Mouse (Mus musculus): ENCODE data around the gene Grm1. TPM values are rescaled to one million over a fixed set of nuclear protein-coding genes. Genes with fewer than 3 reads are reported as not detected.

The Grm1 gene
- polyA plus RNA-seq, 1 experiment from 2014 or later: 0.04 TPM

GRCm38 (mm10) chr10:10787906-10788416, 294.2 kb downstream of the Grm1 start:
- 77% methylated on average over 5 of the region's 6 CpGs for WGBS
- no peaks in the 10 kb centered on the region for H3K4me1 ChIP-seq (ENCODE audit: control insufficient read depth, insufficient read depth, low read length)
- DNase-seq (ENCODE audit: low spot score) (no peak), ATAC-seq (ENCODE audit: low read depth) (no peak)
- H3K27ac ChIP-seq (replicated peaks; ENCODE audit: low read depth, low read length): no peak overlapping the region
- H3K9me3 ChIP-seq (ENCODE audit: control insufficient read depth, low read length): no peaks in the 10 kb centered on the region
- H3K27me3 ChIP-seq (replicated peaks; ENCODE audit: control insufficient read depth, insufficient read depth, low read length): no peaks in the 10 kb centered on the region
- H3K36me3 ChIP-seq (ENCODE audit: control insufficient read depth, insufficient read depth, low read length): no peaks in the 10 kb centered on the region
- H3K4me3 ChIP-seq (ENCODE audit: low read depth, low read length): no peak overlapping the region
- no peak overlapping the region for H3K9ac ChIP-seq (ENCODE audit: low read depth, low read length)
- no peak overlapping the region for H3K4me2 ChIP-seq (ENCODE audit: low read depth, low read length)

GRCm38 (mm10) chr10:10785122-10785521, 297.0 kb downstream of the Grm1 start:
- H3K4me3 ChIP-seq (ENCODE audit: low read depth, low read length): no peak overlapping the region
- no peaks in the 10 kb centered on the region for H3K4me1 ChIP-seq (ENCODE audit: control insufficient read depth, insufficient read depth, low read length)
- H3K36me3 ChIP-seq (ENCODE audit: control insufficient read depth, insufficient read depth, low read length): no peaks in the 10 kb centered on the region
- no peak overlapping the region for H3K27ac ChIP-seq (replicated peaks; ENCODE audit: low read depth, low read length)
- ATAC-seq (ENCODE audit: low read depth): no peak; the same call in 1 of the 2 replicates
- 68% methylated on average over 3 of the region's 3 CpGs for WGBS
- H3K9ac ChIP-seq (ENCODE audit: low read depth, low read length): no peak overlapping the region
- no peaks in the 10 kb centered on the region for H3K27me3 ChIP-seq (replicated peaks; ENCODE audit: control insufficient read depth, insufficient read depth, low read length)
- H3K9me3 ChIP-seq (ENCODE audit: control insufficient read depth, low read length): no peaks in the 10 kb centered on the region
- peak; percentile 20 for DNase-seq (ENCODE audit: low spot score)
- no peak overlapping the region for H3K4me2 ChIP-seq (ENCODE audit: low read depth, low read length)

- WGBS: 77% methylated on average over 1 of the region's 1 CpGs
- no peaks in the 10 kb centered on the region for H3K4me1 ChIP-seq (ENCODE audit: control insufficient read depth, insufficient read depth, low read length)
- H3K9ac ChIP-seq (ENCODE audit: low read depth, low read length): no peak overlapping the region
- H3K9me3 ChIP-seq (ENCODE audit: control insufficient read depth, low read length): no peaks in the 10 kb centered on the region
- no peak overlapping the region for H3K4me3 ChIP-seq (ENCODE audit: low read depth, low read length)
- DNase-seq (ENCODE audit: low spot score) (no peak), ATAC-seq (ENCODE audit: low read depth) (no peak)
- H3K36me3 ChIP-seq (ENCODE audit: control insufficient read depth, insufficient read depth, low read length): no peaks in the 10 kb centered on the region
- no peak overlapping the region for H3K4me2 ChIP-seq (ENCODE audit: low read depth, low read length)
- no peak overlapping the region for H3K27ac ChIP-seq (replicated peaks; ENCODE audit: low read depth, low read length)
- no peaks in the 10 kb centered on the region for H3K27me3 ChIP-seq (replicated peaks; ENCODE audit: control insufficient read depth, insufficient read depth, low read length)
Observed at GRCm38 (mm10) chr10:10774827-10775226, 307.3 kb downstream of the Grm1 start.

GRCm38 (mm10) chr10:10763015-10763414, 319.1 kb downstream of the Grm1 start:
- WGBS: 64% methylated on average over 4 of the region's 4 CpGs
- no peak overlapping the region for H3K27ac ChIP-seq (replicated peaks; ENCODE audit: low read depth, low read length)

GRCm38 (mm10) chr10:10761274-10761673, 320.9 kb downstream of the Grm1 start:
- Histone ChIP-seq H3K27ac (replicated peaks; ENCODE audit: low read depth, low read length) (no peak overlapping the region), H3K9me3 (ENCODE audit: control insufficient read depth, low read length) (no peaks in the 10 kb centered on the region), H3K9ac (ENCODE audit: low read depth, low read length) (no peak overlapping the region), H3K4me1 (ENCODE audit: control insufficient read depth, insufficient read depth, low read length) (no peaks in the 10 kb centered on the region), H3K36me3 (ENCODE audit: control insufficient read depth, insufficient read depth, low read length) (no peaks in the 10 kb centered on the region), H3K4me2 (ENCODE audit: low read depth, low read length) (no peak overlapping the region), H3K4me3 (ENCODE audit: low read depth, low read length) (no peak overlapping the region), H3K27me3 (replicated peaks; ENCODE audit: control insufficient read depth, insufficient read depth, low read length) (no peaks in the 10 kb centered on the region)
- ATAC-seq (ENCODE audit: low read depth) (no peak), DNase-seq (ENCODE audit: low spot score) (peak; percentile 68)
- WGBS: 35% methylated on average over 1 of the region's 1 CpGs

More at GRCm38 (mm10) chr10:10763015-10763414, 319.1 kb downstream of the Grm1 start:
- no peak for ATAC-seq (ENCODE audit: low read depth)
- Histone ChIP-seq H3K9ac (ENCODE audit: low read depth, low read length) (no peak overlapping the region), H3K4me1 (ENCODE audit: control insufficient read depth, insufficient read depth, low read length) (no peaks in the 10 kb centered on the region), H3K27me3 (replicated peaks; ENCODE audit: control insufficient read depth, insufficient read depth, low read length) (no peaks in the 10 kb centered on the region), H3K9me3 (ENCODE audit: control insufficient read depth, low read length) (no peaks in the 10 kb centered on the region), H3K4me2 (ENCODE audit: low read depth, low read length) (no peak overlapping the region), H3K4me3 (ENCODE audit: low read depth, low read length) (no peak overlapping the region), H3K36me3 (ENCODE audit: control insufficient read depth, insufficient read depth, low read length) (no peaks in the 10 kb centered on the region)
- DNase-seq (ENCODE audit: low spot score): peak; percentile 59

- Histone ChIP-seq H3K9ac (ENCODE audit: low read depth, low read length) (no peak overlapping the region), H3K9me3 (ENCODE audit: control insufficient read depth, low read length) (no peaks in the 10 kb centered on the region), H3K4me1 (ENCODE audit: control insufficient read depth, insufficient read depth, low read length) (no peaks in the 10 kb centered on the region), H3K27ac (replicated peaks; ENCODE audit: low read depth, low read length) (no peak overlapping the region), H3K4me2 (ENCODE audit: low read depth, low read length) (no peak overlapping the region), H3K36me3 (ENCODE audit: control insufficient read depth, insufficient read depth, low read length) (no peaks in the 10 kb centered on the region), H3K4me3 (ENCODE audit: low read depth, low read length) (no peak overlapping the region), H3K27me3 (replicated peaks; ENCODE audit: control insufficient read depth, insufficient read depth, low read length) (no peaks in the 10 kb centered on the region)
- DNase-seq (ENCODE audit: low spot score): peak; percentile 4
- 67% methylated on average over 2 of the region's 2 CpGs for WGBS
- no peak for ATAC-seq (ENCODE audit: low read depth)
Observed at GRCm38 (mm10) chr10:10760801-10761200, 321.4 kb downstream of the Grm1 start.

- 64% methylated on average over 1 of the region's 1 CpGs for whole genome bisulfite sequencing
- no peaks in the 10 kb centered on the region for H3K4me1 ChIP-seq (ENCODE audit: control insufficient read depth, insufficient read depth, low read length)
Observed at GRCm38 (mm10) chr10:10751033-10751432, 331.1 kb downstream of the Grm1 start.

GRCm38 (mm10) chr10:10744097-10744496, 338.1 kb downstream of the Grm1 start:
- ATAC-seq (ENCODE audit: low read depth) (no peak), DNase-seq (ENCODE audit: low spot score) (no peak)
- H3K36me3 ChIP-seq (ENCODE audit: control insufficient read depth, insufficient read depth, low read length): no peaks in the 10 kb centered on the region
- no peaks in the 10 kb centered on the region for H3K27me3 ChIP-seq (replicated peaks; ENCODE audit: control insufficient read depth, insufficient read depth, low read length)
- H3K9me3 ChIP-seq (ENCODE audit: control insufficient read depth, low read length): no peaks in the 10 kb centered on the region
- no peak overlapping the region for H3K4me2 ChIP-seq (ENCODE audit: low read depth, low read length)
- WGBS: 63% methylated on average over 1 of the region's 1 CpGs
- no peaks in the 10 kb centered on the region for H3K4me1 ChIP-seq (ENCODE audit: control insufficient read depth, insufficient read depth, low read length)
- H3K27ac ChIP-seq (replicated peaks; ENCODE audit: low read depth, low read length): no peak overlapping the region
- H3K4me3 ChIP-seq (ENCODE audit: low read depth, low read length): no peak overlapping the region
- H3K9ac ChIP-seq (ENCODE audit: low read depth, low read length): no peak overlapping the region

More at GRCm38 (mm10) chr10:10751033-10751432, 331.1 kb downstream of the Grm1 start:
- H3K9ac ChIP-seq (ENCODE audit: low read depth, low read length): no peak overlapping the region
- H3K4me3 ChIP-seq (ENCODE audit: low read depth, low read length): no peak overlapping the region
- no peaks in the 10 kb centered on the region for H3K36me3 ChIP-seq (ENCODE audit: control insufficient read depth, insufficient read depth, low read length)
- H3K27ac ChIP-seq (replicated peaks; ENCODE audit: low read depth, low read length): no peak overlapping the region
- DNase-seq (ENCODE audit: low spot score): no peak
- no peak overlapping the region for H3K4me2 ChIP-seq (ENCODE audit: low read depth, low read length)
- ATAC-seq (ENCODE audit: low read depth): no peak
- no peaks in the 10 kb centered on the region for H3K27me3 ChIP-seq (replicated peaks; ENCODE audit: control insufficient read depth, insufficient read depth, low read length)
- H3K9me3 ChIP-seq (ENCODE audit: control insufficient read depth, low read length): no peaks in the 10 kb centered on the region

- H3K27ac ChIP-seq (replicated peaks; ENCODE audit: low read depth, low read length): no peak overlapping the region
- H3K9ac ChIP-seq (ENCODE audit: low read depth, low read length): no peak overlapping the region
- H3K4me2 ChIP-seq (ENCODE audit: low read depth, low read length): no peak overlapping the region
- WGBS: 94% methylated on average over 2 of the region's 2 CpGs
- DNase-seq (ENCODE audit: low spot score) (no peak), ATAC-seq (ENCODE audit: low read depth) (no peak)
- no peaks in the 10 kb centered on the region for H3K4me1 ChIP-seq (ENCODE audit: control insufficient read depth, insufficient read depth, low read length)
- H3K36me3 ChIP-seq (ENCODE audit: control insufficient read depth, insufficient read depth, low read length): no peaks in the 10 kb centered on the region
- H3K27me3 ChIP-seq (replicated peaks; ENCODE audit: control insufficient read depth, insufficient read depth, low read length): no peaks in the 10 kb centered on the region
- H3K9me3 ChIP-seq (ENCODE audit: control insufficient read depth, low read length): no peaks in the 10 kb centered on the region
- no peak overlapping the region for H3K4me3 ChIP-seq (ENCODE audit: low read depth, low read length)
Observed at GRCm38 (mm10) chr10:10742172-10742571, 340.0 kb downstream of the Grm1 start.
